Comparison of ENCODE assay signal across 9 mouse cellular contexts in the genomic region with DNA sequence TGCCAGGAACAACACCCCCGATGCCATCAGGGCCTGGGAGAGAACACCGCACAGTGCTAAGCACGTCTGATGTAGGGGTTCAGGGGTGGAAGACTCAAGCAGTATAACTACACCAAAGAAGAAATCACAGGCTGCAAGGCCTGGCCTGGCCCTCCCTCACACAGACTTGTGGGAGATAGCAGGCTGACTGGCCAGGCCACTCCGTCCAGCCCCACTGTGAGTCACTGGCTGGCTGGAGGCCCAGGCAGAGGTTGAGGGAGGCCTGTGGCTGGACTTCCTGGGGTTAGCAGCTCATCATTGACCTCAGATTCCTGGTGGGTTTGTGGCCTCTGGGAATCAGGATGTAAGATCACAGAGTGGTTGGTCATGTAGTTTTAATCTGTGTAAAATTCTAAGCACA. TPM values are rescaled to one million over a fixed set of nuclear protein-coding genes. Genes with fewer than 3 reads are reported as not detected.
A peak's percentile ranks its signal among the peaks of the same experiment; 100 is the strongest.
DNase-seq lines count a peak whose midpoint lies in the region; ATAC-seq lines count a peak whose summit lies in the region.
"Had no signal": no experiment of that assay in that cellular context is flagged by ENCODE, and none has a peak within 500 bp of the region (broad histone marks: within the 10 kb centered on the region; RNA-seq: fewer than 3 reads in every experiment).

No protein-coding gene starts in this region.

- H3K4me2 ChIP-seq in heart, embryonic 14.5 days (ENCODE audit: low read length) = no peak overlapping the region
- no peak overlapping the region for H3K4me2 ChIP-seq in stomach, embryonic 15.5 days
- H3K4me2 ChIP-seq in forebrain, embryonic 15.5 days (replicated peaks) = no peak overlapping the region
- no peak overlapping the region for H3K4me2 ChIP-seq in forebrain, embryonic 16.5 days (ENCODE audit: low read length)
- H3K4me2 ChIP-seq: embryonic facial prominence, embryonic 13.5 days had no signal

- no peaks in the 10 kb centered on the region for H3K27me3 ChIP-seq in heart, embryonic 14.5 days (ENCODE audit: control insufficient read depth, insufficient read depth, low read length)
- H3K27me3 ChIP-seq in stomach, embryonic 15.5 days (replicated peaks) = no peaks in the 10 kb centered on the region
- H3K27me3 ChIP-seq in forebrain, embryonic 15.5 days = no peaks in the 10 kb centered on the region
- H3K27me3 ChIP-seq in forebrain, embryonic 16.5 days (replicated peaks; ENCODE audit: control insufficient read depth, insufficient read depth, low read length) = no peaks in the 10 kb centered on the region
- H3K27me3 ChIP-seq: embryonic facial prominence, embryonic 13.5 days had no signal

- peaks cover 12% of the 10 kb centered on the region for H3K4me1 ChIP-seq in brown adipose tissue, adult 24 weeks (ENCODE audit: control insufficient read depth, insufficient read depth, insufficient read length, low read length)
- H3K4me1 ChIP-seq in heart, embryonic 14.5 days (ENCODE audit: control insufficient read depth in 2 of 2, insufficient read depth in 2 of 2, low read length in 2 of 2) = peaks cover 19 to 20% of the 10 kb centered on the region in 2 experiments
- peaks cover 17% of the 10 kb centered on the region for H3K4me1 ChIP-seq in stomach, embryonic 15.5 days
- peaks cover 33% of the 10 kb centered on the region for H3K4me1 ChIP-seq in forebrain, embryonic 15.5 days
- H3K4me1 ChIP-seq in forebrain, embryonic 16.5 days (replicated peaks; ENCODE audit: control insufficient read depth, insufficient read depth, low read length) = peaks cover 30% of the 10 kb centered on the region

- peak overlapping the region; percentile 51 for H3K9ac ChIP-seq in heart, embryonic 14.5 days (ENCODE audit: low read length)
- no peak overlapping the region for H3K9ac ChIP-seq in stomach, embryonic 15.5 days
- H3K9ac ChIP-seq in forebrain, embryonic 15.5 days (replicated peaks) = no peak overlapping the region
- no peak overlapping the region for H3K9ac ChIP-seq in forebrain, embryonic 16.5 days (replicated peaks; ENCODE audit: low read depth, low read length)
- H3K9ac ChIP-seq: embryonic facial prominence, embryonic 13.5 days had no signal

- DNase-seq in layer of hippocampus, adult 11-12 months (ENCODE audit: low spot score) = peak; percentile 55
- DNase-seq in layer of hippocampus, postnatal 14 days (ENCODE audit: low spot score in 2 of 2) = no peak
- peak; percentile 46 to 49 for DNase-seq in layer of hippocampus, postnatal 36 days

- no peak overlapping the region for H3K4me3 ChIP-seq in brown adipose tissue, adult 24 weeks (ENCODE audit: insufficient read depth, low read depth, low read length)
- H3K4me3 ChIP-seq in heart, embryonic 14.5 days (ENCODE audit: control insufficient read depth in 1 of 2, insufficient read depth in 1 of 2, low read depth in 1 of 2, low read length in 2 of 2) = no peak overlapping the region
- no peak overlapping the region for H3K4me3 ChIP-seq in stomach, embryonic 15.5 days (replicated peaks)
- H3K4me3 ChIP-seq in forebrain, embryonic 15.5 days = no peak overlapping the region
- no peak overlapping the region for H3K4me3 ChIP-seq in forebrain, embryonic 16.5 days (replicated peaks; ENCODE audit: low read length)
- H3K4me3 ChIP-seq: embryonic facial prominence, embryonic 13.5 days had no signal

- H3K27ac ChIP-seq in brown adipose tissue, adult 24 weeks (replicated peaks; ENCODE audit: low read depth, low read length) = 0 out of 2 replicates have a peak overlapping the region, but pooled peaks have one; percentile 5
- peak overlapping the region; percentile 5 to 76 for H3K27ac ChIP-seq in heart, embryonic 14.5 days (replicated peaks in 1 of 2; ENCODE audit: control insufficient read depth in 1 of 2, insufficient read depth in 1 of 2, low read depth in 2 of 2, low read length in 2 of 2)
- H3K27ac ChIP-seq in stomach, embryonic 15.5 days = peak overlapping the region; percentile 42; the same call in 1 of the 2 replicates
- H3K27ac ChIP-seq in forebrain, embryonic 15.5 days (replicated peaks) = no peak overlapping the region
- H3K27ac ChIP-seq in forebrain, embryonic 16.5 days (ENCODE audit: low read length) = no peak overlapping the region
- H3K27ac ChIP-seq: embryonic facial prominence, embryonic 13.5 days had no signal

- ATAC-seq in heart, embryonic 14.5 days (ENCODE audit: insufficient number of reproducible peaks, insufficient read depth, low FRiP score, low read depth) = peak; percentile 81; the same call in 1 of the 2 replicates
- peak; percentile 71 for ATAC-seq in stomach, embryonic 15.5 days (ENCODE audit: insufficient read depth, low FRiP score, low read depth)
- ATAC-seq in forebrain, embryonic 15.5 days (replicated peaks) = no peak
- no peak for ATAC-seq in forebrain, embryonic 16.5 days

- no peaks in the 10 kb centered on the region for H3K9me3 ChIP-seq in heart, embryonic 14.5 days (ENCODE audit: control insufficient read depth, low read length)
- no peaks in the 10 kb centered on the region for H3K9me3 ChIP-seq in stomach, embryonic 15.5 days
- H3K9me3 ChIP-seq in forebrain, embryonic 15.5 days = no peaks in the 10 kb centered on the region
- no peaks in the 10 kb centered on the region for H3K9me3 ChIP-seq in forebrain, embryonic 16.5 days (ENCODE audit: control insufficient read depth, low read length)
- H3K9me3 ChIP-seq: embryonic facial prominence, embryonic 13.5 days had no signal

- H3K36me3 ChIP-seq in heart, embryonic 14.5 days (ENCODE audit: control insufficient read depth, insufficient read depth, low read length) = no peaks in the 10 kb centered on the region
- no peaks in the 10 kb centered on the region for H3K36me3 ChIP-seq in stomach, embryonic 15.5 days
- H3K36me3 ChIP-seq in forebrain, embryonic 15.5 days = no peaks in the 10 kb centered on the region
- H3K36me3 ChIP-seq in forebrain, embryonic 16.5 days (ENCODE audit: control insufficient read depth, insufficient read depth) = no peaks in the 10 kb centered on the region
- H3K36me3 ChIP-seq: embryonic facial prominence, embryonic 13.5 days had no signal

- 42% methylated on average over 4 of the region's 4 CpGs for WGBS in heart, embryonic 14.5 days
- WGBS in stomach, embryonic 15.5 days = 60% methylated on average over 4 of the region's 4 CpGs
- 77% methylated on average over 4 of the region's 4 CpGs for WGBS in forebrain, embryonic 15.5 days
- WGBS in forebrain, embryonic 16.5 days = 83% methylated on average over 4 of the region's 4 CpGs

RNA-seq across cellular contexts. Expression of a gene that starts 22.9 kb away (rescaled TPM):
- 10 to 100 TPM; 55.0 to 55.4 TPM for total RNA-seq in layer of hippocampus, postnatal 14 days (2021)
- 4.2 and 5.1 TPM in 2 replicates for polyA plus RNA-seq in brown adipose tissue, adult 24 weeks (2012; ENCODE audit: insufficient read depth, insufficient read length, missing spikeins)
- 69.5 and 77.2 TPM in 2 replicates for polyA plus RNA-seq in heart, embryonic 14.5 days (2014; fragmentation: Nextera tagmentation; extraction: Ambion mirVana)
- total RNA-seq in layer of hippocampus, postnatal 36 days (2021) = 10 to 100 TPM; 46.9 to 58.5 TPM
- polyA plus RNA-seq in stomach, embryonic 15.5 days (2015; fragmentation: Nextera tagmentation; extraction: Ambion mirVana) = 67.6 and 72.2 TPM in 2 replicates
- polyA plus RNA-seq in forebrain, embryonic 15.5 days (2015; fragmentation: Nextera tagmentation; extraction: Ambion mirVana) = 58.6 and 65.7 TPM in 2 replicates
- polyA plus RNA-seq in forebrain, embryonic 16.5 days (2015; fragmentation: Nextera tagmentation; extraction: Ambion mirVana) = 86.7 and 88.4 TPM in 2 replicates

RNA-seq across cellular contexts. Expression of a gene that starts 59.5 kb away (rescaled TPM):
- total RNA-seq in layer of hippocampus, postnatal 14 days (2021) = 100 to 1,000 TPM; 122 to 136 TPM
- polyA plus RNA-seq in brown adipose tissue, adult 24 weeks (2012; ENCODE audit: insufficient read depth, insufficient read length, missing spikeins) = not detected in 2 replicates
- 4.2 and 4.6 TPM in 2 replicates for polyA plus RNA-seq in heart, embryonic 14.5 days (2014; fragmentation: Nextera tagmentation; extraction: Ambion mirVana)
- total RNA-seq in layer of hippocampus, postnatal 36 days (2021) = 100 to 1,000 TPM; 168 to 174 TPM
- polyA plus RNA-seq in stomach, embryonic 15.5 days (2015; fragmentation: Nextera tagmentation; extraction: Ambion mirVana) = 7.4 and 8.4 TPM in 2 replicates
- 19.8 and 22.6 TPM in 2 replicates for polyA plus RNA-seq in forebrain, embryonic 15.5 days (2015; fragmentation: Nextera tagmentation; extraction: Ambion mirVana)
- 23.8 and 28.4 TPM in 2 replicates for polyA plus RNA-seq in forebrain, embryonic 16.5 days (2015; fragmentation: Nextera tagmentation; extraction: Ambion mirVana)

Comparison
In these comparisons a context has a peak if more than half of its experiments do, and no peak if none do; other contexts are left out.
1. DNase-seq: peak in layer of hippocampus, adult 11-12 months (single experiment) and layer of hippocampus, postnatal 36 days (2 of 2); none in layer of hippocampus, postnatal 14 days (0 of 2).
2. H3K27ac ChIP-seq: peak in brown adipose tissue, adult 24 weeks (single experiment), heart, embryonic 14.5 days (2 of 2) and stomach, embryonic 15.5 days (single experiment); none in forebrain, embryonic 15.5 days (single experiment) and forebrain, embryonic 16.5 days (single experiment).
3. ATAC-seq: peak in heart, embryonic 14.5 days (single experiment) and stomach, embryonic 15.5 days (single experiment); none in forebrain, embryonic 15.5 days (single experiment) and forebrain, embryonic 16.5 days (single experiment).